Mouse (Mus musculus) spleen, postnatal 4 days (tissue): ENCODE results near the gene Disp2.
A peak's percentile ranks its signal among the peaks of the same experiment; 100 is the strongest.

Experiments
- DNase-seq, 2 experiments: peaks; one replicate each; pipeline ENCODE4 v3.0.0; 2022; ENCODE audit warnings: low spot score in 2 of 2

Gene Disp2

DNA sequence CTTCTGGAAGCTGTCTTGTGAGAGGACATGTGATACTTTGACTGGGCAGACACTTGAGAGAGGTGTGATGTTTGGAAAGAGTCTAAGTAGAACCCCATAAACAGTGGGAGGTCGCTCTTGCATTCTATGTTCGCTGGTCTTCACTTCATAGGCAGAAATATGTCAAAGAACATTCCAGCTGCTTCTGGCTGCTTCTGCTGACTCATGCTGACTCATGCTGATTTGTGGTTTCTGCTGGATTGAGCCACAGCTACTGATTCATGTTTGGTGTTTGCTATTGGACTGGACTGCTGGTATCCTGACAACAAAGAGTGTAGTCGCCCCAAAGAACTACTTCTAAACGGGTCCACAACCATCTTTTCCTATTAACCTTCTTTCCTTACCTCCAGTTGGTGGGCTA lies 62.3 kb downstream of the Disp2 start:
- DNase-seq, result peak; percentile 63 to 71

DNA sequence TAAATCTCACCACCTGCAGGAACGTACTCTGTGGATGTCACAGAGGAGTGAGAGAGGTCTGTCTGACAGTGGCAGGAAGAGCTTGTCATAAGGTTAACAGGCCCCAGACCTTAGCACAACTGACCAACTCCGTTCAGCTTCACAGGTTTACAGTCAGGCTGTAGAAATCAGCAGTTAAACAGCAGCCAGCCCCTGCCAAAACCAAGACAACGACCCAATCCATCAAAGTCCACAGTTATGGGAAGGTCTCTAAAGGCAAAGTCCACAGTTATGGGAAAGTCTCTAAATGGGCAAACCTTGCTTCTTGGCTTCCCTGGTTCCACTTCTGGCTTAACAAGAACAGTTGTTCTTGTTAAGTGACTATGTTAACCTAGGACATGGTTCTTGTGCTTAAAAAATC lies 64.9 kb downstream of the Disp2 start:
- DNase-seq, result no peak

DNA sequence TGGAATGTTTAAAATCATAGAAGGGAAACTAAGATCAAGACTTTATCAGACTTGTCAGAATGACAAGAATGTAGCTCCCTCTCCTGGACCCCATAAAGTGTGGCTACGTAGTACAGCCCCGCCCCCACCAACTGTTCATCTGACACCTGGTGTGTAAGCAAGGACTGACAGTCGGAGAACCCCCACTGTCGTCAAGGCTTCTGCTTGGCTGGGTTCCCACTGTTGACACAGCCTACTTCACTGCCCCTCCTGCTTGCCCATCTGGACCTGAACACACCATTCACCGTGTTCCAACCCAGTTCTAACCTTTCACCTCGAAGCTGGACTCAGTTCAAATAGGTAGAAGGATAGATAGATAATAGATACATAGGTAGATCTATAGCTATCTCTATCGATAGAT lies 66.7 kb downstream of the Disp2 start:
- DNase-seq, result peak in 1 of 2 experiments; percentile 23

GRCm38 (mm10) chr2:118851756-118852155 lies 72.2 kb downstream of the Disp2 start:
- DNase-seq, result no peak
